Mouse (Mus musculus): ENCODE measurements around the gene Ccdc8.

DNA sequence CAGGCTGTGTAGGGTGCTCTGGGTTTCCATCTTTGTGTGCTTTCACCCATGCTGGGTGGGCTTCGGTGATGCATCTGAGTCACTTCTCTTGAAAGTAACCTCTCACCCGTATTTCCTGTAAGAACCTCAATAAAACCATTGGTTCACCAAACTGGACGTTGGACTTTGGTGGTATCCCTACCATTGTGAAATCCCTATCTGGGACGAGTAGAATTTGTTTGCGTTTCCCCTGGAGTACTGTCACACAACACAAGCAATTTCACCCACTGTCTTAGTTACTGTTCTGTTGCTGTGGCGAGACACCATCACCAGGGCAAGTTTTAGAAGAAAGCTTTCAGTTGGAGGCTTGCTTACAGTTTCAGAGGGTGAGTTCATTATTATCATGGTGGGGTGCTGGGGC is 24.1 kb upstream of the Ccdc8 start:
- TF ChIP-seq CTCF (conservative IDR thresholded peaks at IDR 0.05; ENCODE audit: insufficient read depth, insufficient read length, low read depth, low read length) (no peak), POLR2A (IDR thresholded peaks at IDR 0.05; ENCODE audit: low read depth, low read length) (no peak)
